Mouse (Mus musculus) heart, adult 8-10 months (tissue): ENCODE data around the gene Ndufv1. TPM values are rescaled to one million over a fixed set of nuclear protein-coding genes. Genes with fewer than 3 reads are reported as not detected.

Experiments
- DNase-seq: peaks from one replicate; pipeline ENCODE4 v3.0.0; 2022; ENCODE audit warnings: low spot score
- total RNA-seq, 4 experiments: library from RNA; stranded (reverse); gene quantifications; 2 replicates each; pipeline ENCODE4 v1.2.4; 2022

Gene Ndufv1
- total RNA-seq, 4 experiments from 2014 or later: 1,087 to 1,207 (median 1,176) TPM

DNA sequence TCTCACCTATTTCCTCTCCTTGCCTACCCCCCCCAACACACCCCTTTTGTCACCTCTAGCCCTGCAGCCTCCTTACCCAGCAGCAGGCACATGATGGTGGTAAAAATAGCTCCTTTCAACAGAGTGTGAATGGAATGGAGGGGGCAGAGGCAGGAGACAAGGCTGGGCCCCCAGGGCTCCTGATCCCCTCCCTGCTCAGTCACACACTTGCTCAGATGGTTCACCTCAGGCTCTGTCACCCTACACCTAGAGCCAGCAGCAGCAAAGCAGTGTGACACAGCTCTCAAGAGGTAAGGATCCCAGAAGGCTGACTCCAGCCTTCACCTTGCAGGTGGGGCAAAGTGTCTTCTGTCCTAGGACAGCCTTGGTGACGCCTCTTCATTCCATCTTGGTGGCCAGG lies 9.5 kb downstream of the Ndufv1 start, which contains the start of gene Doc2g:
Gene Doc2g (plus strand): TSS at position 202 of the 400 bp plus-strand sequence.
- DNase-seq: no peak

DNA sequence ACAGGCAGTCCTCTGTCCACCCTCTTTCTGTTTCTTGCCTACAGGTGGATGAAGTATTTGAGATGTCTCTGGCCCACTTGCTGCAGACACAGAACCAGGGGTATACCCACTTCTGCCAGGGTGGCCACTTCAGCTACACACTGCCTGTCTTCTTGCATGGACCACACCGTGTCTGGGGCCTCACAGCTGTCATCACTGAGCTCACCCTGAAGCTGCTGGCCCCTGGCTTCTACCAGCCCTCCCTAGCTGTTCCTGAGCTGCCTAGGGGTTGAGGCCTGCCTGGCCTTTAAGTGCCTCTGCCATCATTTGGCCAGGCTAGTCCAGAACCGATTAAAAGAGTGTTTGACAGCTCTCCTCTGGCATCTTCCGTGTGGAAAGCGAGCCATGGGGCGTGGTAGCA lies 10.9 kb downstream of the Ndufv1 start:
- no peak for DNase-seq

DNA sequence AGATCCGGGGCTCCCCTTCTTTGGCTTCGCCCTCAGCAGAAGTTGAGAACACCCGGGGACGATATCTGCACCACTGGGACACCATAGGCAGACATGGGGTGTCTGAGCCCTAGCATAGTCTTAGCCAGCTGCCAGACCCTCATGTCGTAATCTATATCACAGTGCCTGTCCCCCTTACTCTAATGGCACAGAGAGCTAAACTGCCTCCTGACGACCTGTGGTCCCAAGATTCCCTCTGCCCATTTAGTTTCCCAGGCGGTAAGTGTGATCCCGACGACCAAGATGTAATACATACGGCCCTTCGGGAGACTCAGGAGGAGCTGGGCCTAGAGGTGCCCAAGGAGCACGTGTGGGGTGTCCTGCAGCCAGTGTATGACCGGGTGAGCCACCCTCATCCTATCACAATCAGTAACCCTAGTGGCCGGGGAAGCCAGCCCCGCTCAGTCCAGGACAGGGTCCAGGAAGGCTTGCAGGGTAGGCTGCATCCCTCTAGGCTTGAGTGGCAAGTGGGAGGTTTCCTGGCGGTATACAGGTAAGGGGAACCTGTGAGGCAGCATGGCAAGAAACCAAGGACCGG lies 11.6 kb downstream of the Ndufv1 start:
- no peak for DNase-seq

DNA sequence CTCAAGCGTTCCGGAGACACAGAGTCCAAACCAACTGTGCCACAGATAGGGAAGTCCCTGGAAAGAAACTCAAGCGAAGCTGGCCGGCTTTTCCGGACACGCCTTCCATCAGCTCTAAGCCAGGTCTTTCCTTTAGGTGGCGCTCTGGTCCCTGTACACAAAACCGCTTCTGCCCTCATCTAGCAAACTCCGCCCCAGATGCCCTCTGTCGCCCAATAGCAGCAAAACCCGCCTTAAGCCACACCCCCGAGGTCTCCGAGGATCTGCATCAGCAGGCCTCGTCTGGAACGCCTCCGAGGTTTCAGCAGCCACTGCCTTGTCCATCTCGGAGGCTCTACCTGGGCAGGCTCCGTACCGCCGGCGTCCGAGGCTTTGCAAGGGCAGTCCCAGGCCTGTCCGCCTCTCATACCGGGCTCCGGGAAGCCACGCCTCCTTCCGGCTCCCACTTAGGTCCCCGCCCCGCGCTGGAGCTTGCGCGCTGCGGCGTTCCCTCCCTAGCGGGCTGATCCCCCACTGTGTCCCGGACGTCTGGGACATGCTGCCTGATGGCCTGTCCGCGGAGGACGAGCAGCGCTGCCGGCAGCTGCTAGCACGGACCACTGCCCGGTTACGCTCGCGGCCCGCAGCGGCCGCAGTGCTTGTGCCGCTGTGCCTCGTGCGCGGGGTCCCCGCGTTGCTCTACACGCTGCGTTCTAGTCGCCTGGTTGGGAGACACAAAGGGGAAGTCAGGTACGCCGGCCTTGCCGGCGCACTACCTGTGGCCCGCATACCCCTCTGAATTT lies 12.3 kb downstream of the Ndufv1 start, which contains the start of the genes Nudt8 and Gm49405:
Gene Nudt8 (plus strand): TSS at position 462 of the 782 bp plus-strand sequence.
Gene Gm49405 (plus strand): TSS at position 508 of the 782 bp plus-strand sequence.
- DNase-seq: peak; percentile 98

DNA sequence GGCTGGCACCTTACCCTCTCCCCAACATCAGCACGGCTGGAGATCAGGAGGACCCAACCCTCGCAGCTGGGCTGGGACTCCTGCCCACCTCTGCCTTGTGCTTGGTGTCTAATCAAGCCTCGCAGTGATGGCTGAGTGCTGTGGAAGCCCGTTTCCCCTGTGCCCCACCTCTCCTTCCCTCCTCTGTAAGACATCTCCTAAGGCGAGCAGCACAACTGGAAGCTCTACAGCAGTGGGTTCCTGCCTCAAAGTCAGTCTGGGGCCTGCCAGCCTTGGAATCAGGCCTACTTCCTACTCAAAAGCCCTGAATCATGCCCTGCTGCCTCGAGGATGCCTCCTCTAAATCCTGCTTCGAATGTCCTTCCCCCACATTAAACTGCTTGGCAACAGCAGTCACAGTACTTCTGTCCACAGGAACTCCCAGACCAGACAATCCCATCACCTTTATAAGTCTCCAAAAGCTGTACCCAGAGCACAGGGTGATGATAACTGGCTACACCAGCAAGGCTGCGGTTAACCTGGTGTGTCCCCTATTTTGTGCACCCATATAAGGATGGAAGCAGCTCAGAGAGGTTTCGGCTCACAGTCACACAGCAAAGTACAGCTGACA lies 13.4 kb downstream of the Ndufv1 start:
- DNase-seq: no peak

DNA sequence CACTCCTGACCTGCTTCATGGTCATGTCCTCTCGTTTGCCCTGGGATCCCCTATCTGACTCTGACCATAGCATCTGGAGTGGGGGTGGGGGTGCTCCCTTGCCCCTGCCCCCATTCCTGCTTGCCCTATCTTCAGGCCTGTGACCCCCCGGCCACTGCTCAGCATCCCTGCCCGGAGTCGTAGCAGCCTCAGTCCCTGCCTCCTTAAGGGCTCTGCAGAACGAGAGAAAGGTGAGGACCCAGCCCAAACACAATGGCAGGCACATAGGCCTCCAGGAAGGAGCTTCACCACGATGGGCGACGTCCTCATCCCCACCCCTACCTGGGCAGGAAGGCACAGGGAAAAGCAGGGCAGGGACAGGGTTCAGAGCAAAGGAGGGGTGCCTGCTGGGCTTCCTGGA lies 14.3 kb downstream of the Ndufv1 start:
- no peak for DNase-seq

DNA sequence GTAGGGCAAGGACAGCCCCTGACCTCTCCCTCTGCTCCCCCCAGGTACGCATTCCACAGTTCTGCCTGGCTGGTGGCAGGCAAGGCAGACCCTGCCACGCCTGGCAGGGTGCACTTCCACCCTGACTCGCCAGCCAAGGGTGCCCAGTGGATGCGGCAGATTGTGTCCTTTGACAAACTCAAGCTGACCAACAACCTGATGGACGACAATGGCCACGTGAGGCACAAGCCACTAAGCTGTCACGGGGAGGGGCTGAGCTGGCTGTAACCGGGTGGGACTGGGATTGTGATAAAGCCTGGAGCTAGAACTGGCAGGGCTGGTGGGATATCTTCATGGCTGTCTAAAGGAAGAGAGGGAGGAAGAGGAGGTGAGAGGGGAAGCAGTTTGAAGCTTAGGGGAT lies 15.4 kb downstream of the Ndufv1 start:
- DNase-seq: no peak

DNA sequence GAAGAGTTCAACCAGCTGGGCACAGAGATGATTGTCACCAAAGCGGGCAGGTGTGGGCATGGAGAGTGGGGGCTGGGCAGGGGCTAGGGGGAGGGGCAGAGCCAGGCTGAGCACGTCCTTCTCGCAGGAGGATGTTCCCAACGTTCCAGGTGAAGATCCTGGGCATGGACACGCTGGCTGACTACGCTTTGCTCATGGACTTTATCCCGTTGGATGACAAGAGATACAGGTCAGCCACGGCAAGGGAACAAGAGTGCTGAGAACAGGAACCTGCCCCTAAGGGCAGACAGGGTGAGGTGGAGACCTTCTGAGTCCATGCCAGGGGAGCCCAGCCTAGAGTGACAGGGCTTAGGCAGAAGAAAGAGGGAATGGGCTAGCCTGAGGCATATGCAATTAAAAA lies 15.9 kb downstream of the Ndufv1 start:
- no peak for DNase-seq

DNA sequence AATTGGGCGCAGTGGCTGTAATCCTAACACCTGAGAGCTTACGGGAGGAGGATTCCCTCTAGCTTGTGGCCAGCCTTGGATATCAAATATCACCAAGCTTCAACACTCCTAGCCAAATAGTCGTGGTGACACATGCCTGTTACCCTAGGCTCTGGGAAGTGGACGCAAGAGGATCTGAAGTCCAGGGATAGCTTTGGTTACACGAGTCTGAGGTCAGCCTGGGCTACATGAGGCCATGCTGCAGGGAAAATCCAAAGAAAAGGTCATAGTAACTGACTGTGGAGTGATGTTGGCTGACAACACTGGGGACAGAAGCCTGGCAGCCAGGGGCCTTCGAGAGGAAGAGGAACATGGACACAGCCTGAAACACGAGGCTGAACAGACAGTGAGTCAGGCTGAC lies 16.5 kb downstream of the Ndufv1 start:
- no peak for DNase-seq

DNA sequence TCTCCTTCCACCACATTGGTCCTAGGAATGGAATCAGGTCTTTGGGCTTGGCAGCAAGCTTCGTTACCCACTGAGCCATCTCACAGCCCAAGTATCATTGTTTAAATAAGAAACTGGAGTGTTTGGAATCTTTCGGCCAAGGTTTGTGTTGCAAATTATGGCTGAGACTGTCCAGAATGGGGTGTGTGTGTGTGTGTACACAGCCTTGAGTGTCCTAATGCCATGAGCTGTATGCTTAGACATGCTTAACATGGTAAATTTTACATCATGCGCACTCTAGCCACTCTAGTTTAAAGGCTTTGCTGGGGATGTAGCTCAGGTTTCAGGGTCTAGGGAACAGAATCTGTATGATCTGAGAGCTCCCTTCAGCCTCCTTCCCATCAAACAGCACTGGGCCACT lies 17.1 kb downstream of the Ndufv1 start:
- DNase-seq: no peak

DNA sequence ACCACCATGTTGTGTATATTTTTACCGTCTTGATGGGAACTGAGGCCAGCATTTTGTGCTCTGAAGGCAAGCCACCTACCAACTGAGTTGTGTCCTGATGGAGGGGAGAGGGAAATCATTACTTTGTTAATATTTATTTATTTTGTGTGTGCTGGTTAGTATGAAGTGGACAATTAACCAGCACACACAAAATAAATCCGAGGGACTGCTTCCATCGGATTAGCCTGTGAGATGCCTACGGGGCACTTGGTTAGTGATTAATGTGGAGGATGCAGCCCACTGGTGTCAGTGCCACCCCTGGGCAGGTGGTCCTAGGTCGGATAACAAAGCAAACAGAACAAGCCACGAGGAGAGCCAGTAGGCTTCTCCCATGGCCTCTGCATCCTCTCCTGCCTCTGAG lies 17.7 kb downstream of the Ndufv1 start:
- DNase-seq: no peak

DNA sequence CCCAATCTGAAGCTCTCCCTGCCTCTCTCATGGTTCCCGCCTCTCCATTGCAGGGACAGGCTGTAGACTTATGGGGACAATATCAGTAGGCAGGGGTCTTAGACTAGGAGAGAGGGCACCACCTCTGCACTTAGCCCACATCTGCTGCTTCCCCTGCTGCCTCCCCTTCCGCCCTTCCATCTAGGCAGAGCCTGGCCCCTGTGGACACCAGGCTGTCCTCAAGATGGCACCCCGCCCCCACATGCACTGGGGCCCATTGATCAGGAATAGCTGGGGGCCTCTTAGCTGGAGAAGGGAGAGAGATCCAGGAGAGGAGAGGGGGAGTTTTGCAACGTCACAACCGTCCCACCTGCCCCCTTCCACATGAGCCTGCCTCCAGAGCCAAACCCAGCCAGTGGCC lies 20.2 kb downstream of the Ndufv1 start, which contains the start of gene Tbx10:
Gene Tbx10 (plus strand): TSS at position 337 of the 400 bp plus-strand sequence.
- no peak for DNase-seq

DNA sequence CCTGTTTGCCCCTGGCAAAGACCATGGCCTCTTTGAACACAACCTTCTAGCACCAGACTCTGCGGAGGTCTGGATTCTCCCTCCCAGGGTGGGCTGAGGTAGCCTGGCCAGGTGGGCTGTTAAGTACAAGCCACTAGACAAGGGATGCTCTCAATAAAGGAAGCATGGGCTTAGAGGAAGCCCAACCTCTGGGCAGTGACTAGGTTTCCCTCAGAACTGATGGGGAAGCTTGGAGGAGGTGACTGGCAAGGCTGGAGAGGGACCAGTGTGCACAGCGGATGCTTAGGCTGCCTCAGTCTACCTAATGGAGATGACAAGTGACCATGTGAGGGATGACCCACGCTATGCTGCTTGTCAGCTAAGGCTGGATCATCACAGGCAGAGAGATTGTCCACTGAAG lies 20.6 kb downstream of the Ndufv1 start:
- DNase-seq: no peak

DNA sequence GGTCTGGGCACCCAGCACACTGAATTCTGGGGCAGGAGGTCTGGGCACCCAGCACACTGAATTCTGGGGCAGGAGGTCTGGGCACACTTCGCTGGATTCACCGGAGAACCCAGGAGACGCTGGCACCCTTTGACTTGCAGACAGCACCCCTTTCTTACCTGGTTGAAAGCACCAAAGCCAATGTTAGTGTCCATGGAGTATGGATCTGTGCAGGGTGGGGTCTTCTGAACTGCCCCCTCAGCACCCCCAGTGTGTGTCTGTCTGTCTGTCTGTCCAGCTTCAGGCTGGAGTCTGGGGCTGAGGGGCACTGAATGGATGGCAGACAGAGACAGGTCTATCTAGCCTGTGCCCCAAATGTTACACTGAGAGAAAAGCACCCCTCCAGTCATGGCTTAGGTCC lies 21.0 kb downstream of the Ndufv1 start:
- DNase-seq: no peak

DNA sequence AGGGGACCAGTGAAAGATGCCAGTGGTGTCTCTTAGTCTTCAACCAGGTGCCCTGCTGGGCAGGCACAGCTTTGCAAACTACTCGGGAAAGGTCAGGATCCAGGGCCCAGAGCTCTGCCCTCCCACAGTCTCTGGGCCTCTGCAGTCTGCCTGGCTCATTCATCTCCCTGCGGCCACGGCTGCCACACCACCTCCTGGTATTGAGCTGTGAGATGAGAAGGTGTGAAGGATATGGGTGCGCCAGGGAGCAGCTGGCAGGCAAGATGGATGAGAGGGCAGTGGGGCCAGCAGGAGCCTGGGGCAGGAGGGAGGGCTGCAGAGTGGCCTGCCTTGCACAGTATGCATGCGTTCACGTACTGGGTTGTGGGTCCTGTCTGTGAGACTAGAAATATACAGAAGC lies 21.8 kb downstream of the Ndufv1 start:
- no peak for DNase-seq

DNA sequence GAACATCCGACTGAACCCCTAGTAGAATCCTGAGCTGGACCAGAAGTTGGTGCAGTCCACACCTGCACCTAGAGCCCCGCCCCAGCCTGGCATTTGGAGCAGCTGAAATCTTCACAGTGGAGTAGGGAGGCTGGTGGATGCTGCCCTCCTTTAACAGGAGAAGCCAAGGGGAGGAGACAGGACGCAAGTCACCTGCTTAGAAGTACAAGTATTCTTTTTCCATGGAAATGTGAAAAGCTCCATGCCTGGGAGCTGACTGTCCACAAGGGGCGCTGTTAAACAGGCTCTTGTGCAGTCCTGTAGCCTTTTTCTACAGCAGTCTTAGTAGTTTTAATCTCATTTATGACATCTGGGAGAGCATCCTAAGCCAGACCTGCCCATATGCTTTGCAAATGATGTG lies 23.9 kb downstream of the Ndufv1 start:
- no peak for DNase-seq

DNA sequence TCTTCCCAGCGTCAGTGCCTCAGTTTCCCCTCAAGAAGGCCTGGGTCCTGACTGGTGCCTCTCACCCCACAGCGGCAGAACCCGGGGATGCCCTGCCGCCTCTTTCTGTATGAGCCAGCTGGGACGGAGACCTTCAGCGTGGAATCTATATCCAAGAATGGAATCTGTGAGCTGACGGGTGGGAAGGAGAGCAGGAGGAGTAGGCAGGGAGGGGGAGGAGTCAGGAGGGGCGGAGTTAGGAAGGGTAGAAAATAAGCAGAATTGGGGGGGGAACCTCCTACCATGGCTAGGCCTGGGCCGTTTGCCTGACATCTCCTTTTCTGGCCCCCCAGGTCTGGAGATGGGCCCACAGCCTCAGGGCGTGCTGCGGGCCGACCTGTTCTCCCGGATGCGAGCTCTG lies 24.5 kb downstream of the Ndufv1 start:
- DNase-seq: no peak

DNA sequence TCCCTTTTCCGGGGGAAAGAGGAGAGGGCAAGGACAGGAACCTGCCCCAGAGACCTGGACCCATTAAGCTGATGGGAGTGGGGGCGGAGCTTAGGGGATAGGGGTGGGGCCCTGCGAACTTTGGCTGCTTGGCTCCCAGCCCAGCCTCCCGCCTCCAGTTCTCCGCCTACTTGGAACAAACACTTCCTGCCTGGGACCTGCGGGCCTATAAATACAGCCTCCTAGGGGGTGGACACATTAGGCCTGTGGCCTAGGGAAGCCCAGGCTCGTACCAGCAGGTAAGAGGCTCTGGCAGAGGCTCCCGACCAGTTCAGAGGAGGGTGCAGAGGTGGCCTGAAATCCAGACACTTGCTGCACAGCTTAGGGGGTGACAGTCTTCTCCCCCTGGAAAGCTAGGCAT lies 26.3 kb downstream of the Ndufv1 start, which contains the start of gene Acy3:
Gene Acy3 (plus strand): TSS at position 237 of the 400 bp plus-strand sequence.
- DNase-seq: peak; percentile 87

DNA sequence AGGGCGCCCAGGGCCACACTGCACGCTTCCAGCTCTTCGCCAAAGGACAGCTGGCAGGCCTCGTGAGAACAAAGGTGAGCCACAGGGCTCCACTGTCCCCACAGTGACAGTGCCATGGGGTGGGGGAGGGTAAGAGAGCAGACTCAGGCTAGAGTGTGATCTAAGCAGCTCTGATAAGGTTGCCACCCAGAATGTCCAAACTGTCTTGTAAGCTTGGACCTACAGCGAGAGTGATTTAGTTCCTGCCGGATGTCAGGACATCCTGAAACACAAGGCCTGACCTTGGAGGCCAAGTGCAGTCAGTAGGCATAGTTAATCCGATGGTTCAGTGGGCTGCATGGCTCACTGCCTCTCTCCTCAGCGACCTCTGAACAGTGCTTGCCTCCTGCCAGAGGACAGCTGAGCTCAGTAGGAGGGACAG lies 27.3 kb downstream of the Ndufv1 start:
- DNase-seq: peak; percentile 51

DNA sequence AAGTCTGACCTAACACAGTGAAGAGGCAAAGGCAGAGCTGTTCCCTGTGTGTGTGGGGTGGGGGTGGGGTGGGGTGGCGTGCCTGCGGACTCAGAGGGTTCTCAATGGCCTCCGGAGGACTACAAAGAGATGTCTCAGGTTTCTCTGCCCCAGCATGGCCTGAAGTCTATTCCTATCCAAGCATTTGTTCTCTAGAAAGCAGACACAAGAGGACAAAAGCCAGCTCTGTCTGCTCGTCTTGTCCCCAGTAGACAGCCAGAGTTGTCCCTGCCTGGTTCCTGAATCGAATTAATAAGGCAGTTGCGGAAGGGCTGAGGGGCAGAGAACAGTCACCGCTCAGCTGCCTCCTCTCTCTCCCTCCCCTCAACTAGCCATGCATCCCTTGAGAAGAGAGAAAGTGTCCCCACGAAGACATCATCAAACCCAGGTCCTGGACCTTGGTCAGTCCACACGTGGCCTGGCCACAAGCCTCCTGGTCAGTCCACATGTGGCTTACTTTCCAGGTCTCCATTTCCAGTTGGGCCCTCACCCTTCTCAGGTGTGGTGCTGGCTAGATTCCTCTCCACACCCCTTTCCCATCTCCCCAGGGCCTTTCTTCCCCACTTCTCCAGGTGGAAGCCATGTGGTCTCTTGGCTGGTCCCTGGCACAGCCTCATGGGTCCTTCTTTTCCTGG lies 28.9 kb downstream of the Ndufv1 start:
- DNase-seq: no peak

DNA sequence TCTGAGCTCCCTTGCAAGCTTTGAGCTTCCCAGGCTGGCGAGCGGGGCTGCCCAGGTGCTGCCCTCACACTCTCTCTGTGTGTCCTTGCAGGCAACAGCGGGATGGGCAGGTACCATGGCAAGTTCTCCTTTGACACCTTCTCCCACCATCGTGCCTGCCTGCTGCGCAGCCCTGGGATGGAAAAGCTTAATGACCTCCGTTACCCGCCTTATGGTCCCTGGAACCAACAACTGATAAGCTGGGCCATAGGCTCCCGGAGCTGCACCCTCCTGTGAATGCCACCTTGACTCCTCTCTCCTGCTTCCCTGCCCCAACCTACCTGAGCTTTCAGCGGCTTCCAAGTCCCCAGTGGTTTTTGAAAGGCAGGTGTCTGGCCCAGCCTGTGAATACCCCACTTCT lies 31.7 kb downstream of the Ndufv1 start:
- no peak for DNase-seq

DNA sequence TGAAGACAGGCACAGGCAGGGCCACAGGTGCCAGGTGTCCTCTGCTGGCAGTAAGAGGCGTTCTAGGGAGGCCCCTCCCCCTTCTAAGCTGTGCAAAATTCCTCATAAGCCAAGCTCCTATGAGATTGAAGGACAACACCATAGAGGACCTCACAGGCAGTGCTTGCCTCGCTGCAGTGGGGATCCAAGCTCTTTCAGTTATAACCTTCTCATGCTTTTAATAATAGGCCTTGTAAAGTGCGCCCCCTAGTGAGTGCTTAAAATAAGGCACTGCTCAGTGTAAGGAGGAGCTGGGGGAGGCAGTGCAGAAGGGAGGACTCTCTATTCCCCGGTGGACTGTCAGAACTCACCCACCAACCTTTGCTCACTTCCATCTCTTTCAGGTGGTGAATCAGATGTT lies 32.3 kb downstream of the Ndufv1 start:
- DNase-seq: peak; percentile 80
